Mouse (Mus musculus) olfactory bulb, adult 2 months (tissue): ENCODE measurements around the gene Bclaf3. TPM values are rescaled to one million over a fixed set of nuclear protein-coding genes. Genes with fewer than 3 reads are reported as not detected.
"Not testable (repeated sequence)": the region's sequence is repeated elsewhere in the genome, so short reads cannot be mapped to it uniquely, and the experiment has no call there.

ENCODE experiments used
- H3K27ac ChIP-seq: fragments of 200-500 bp; 2 replicates; pipeline ENCODE4 v1.5.1; 2012; ENCODE audit warnings: low read depth, low read length; ENCODE audit not compliant: insufficient read depth
- H3K4me1 ChIP-seq: fragments of 200-500 bp; 2 replicates; pipeline ENCODE4 v1.6.1; 2012; ENCODE audit warnings: low read length; ENCODE audit not compliant: control insufficient read depth, insufficient read depth
- H3K4me3 ChIP-seq: fragments of 200-500 bp; 2 replicates; pipeline ENCODE4 v1.5.1; 2012; ENCODE audit warnings: mild to moderate bottlenecking, low read depth, low read length, moderate library complexity; ENCODE audit not compliant: insufficient read depth
- CTCF ChIP-seq: fragments of 200-500 bp; IDR thresholded peaks from 2 replicates; pipeline ENCODE4 v1.5.1; 2012; ENCODE audit warnings: low read depth, mild to moderate bottlenecking, low read length, moderate library complexity; ENCODE audit not compliant: insufficient read depth
- POLR2A ChIP-seq: fragments of 200-500 bp; IDR thresholded peaks from 2 replicates; pipeline ENCODE4 v1.6.1; 2012; ENCODE audit warnings: mild to moderate bottlenecking, low read depth, low read length, moderate library complexity; ENCODE audit not compliant: insufficient read depth
- WGBS: fragments of 180-500 bp; shearing (Covaris S2); methylation state at CpG from one replicate; pipeline ENCODE4 v1.1.7; 2018; 5-methylcytosine and 5-hydroxymethylcytosine counted together
- polyA plus RNA-seq: library from polyadenylated mRNA; stranded (reverse); fragments of >200 nt; gene quantifications from 2 replicates; pipeline ENCODE4 v1.2.4, GENCODE M21; 2012; ENCODE audit warnings: low replicate concordance; ENCODE audit not compliant: missing spikeins, insufficient read depth, insufficient read length

Bclaf3 gene
- not detected in 2 replicates for polyA plus RNA-seq

GRCm38 (mm10) chrX:159526388-159526787 lies at the start of gene Bclaf3:
Bclaf3 (plus strand) TSS chrX:159526688.
- TF ChIP-seq POLR2A, result no peak
- TF ChIP-seq CTCF, result no peak
- 92% methylated on average over 6 of the region's 6 CpGs for WGBS
- no peak within 1 kb of the TSS for H3K27ac ChIP-seq
- H3K4me3 ChIP-seq, result no peak within 1 kb of the TSS
- no peaks in the 10 kb centered on the region for H3K4me1 ChIP-seq

- not testable (repeated sequence) for H3K4me1 ChIP-seq, H3K4me3 ChIP-seq, H3K27ac ChIP-seq
- 89% methylated on average over 4 of the region's 4 CpGs for WGBS
Observed at GRCm38 (mm10) chrX:159478243-159478940, 48.1 kb upstream of the Bclaf3 start.

GRCm38 (mm10) chrX:159484247-159484646 lies 42.2 kb upstream of the Bclaf3 start:
- WGBS, result 62% methylated on average over 1 of the region's 1 CpGs
- no peak overlapping the region for H3K4me3 ChIP-seq
- H3K27ac ChIP-seq, result no peak overlapping the region
- no peak for TF ChIP-seq POLR2A
- no peak for TF ChIP-seq CTCF
- no peaks in the 10 kb centered on the region for H3K4me1 ChIP-seq

GRCm38 (mm10) chrX:159503181-159503580 lies 23.3 kb upstream of the Bclaf3 start:
- WGBS, result 58% methylated on average over 2 of the region's 2 CpGs
- no peak overlapping the region for H3K4me3 ChIP-seq
- TF ChIP-seq CTCF, result no peak
- no peak for TF ChIP-seq POLR2A
- no peak overlapping the region for H3K27ac ChIP-seq
- H3K4me1 ChIP-seq, result no peaks in the 10 kb centered on the region

GRCm38 (mm10) chrX:159508331-159509036 lies 18.0 kb upstream of the Bclaf3 start:
- no peak overlapping the region for H3K27ac ChIP-seq
- 0 out of 2 replicates have a peak, but pooled peaks cover 4% of the 10 kb centered on the region for H3K4me1 ChIP-seq
- H3K4me3 ChIP-seq, result no peak overlapping the region
- WGBS, result 66% methylated on average over 19 of the region's 19 CpGs
- no peak for TF ChIP-seq CTCF
- no peak for TF ChIP-seq POLR2A

GRCm38 (mm10) chrX:159509042-159509441 lies 17.4 kb upstream of the Bclaf3 start:
- 55% methylated on average over 4 of the region's 4 CpGs for WGBS
- Histone ChIP-seq H3K27ac (no peak overlapping the region), H3K4me1 (0 out of 2 replicates have a peak, but pooled peaks cover 4% of the 10 kb centered on the region), H3K4me3 (no peak overlapping the region)
- TF ChIP-seq CTCF, result no peak
- no peak for TF ChIP-seq POLR2A

GRCm38 (mm10) chrX:159509847-159510715 lies 16.4 kb upstream of the Bclaf3 start:
- Histone ChIP-seq H3K4me3 (no peak overlapping the region), H3K4me1 (0 out of 2 replicates have a peak, but pooled peaks cover 4% of the 10 kb centered on the region), H3K27ac (no peak overlapping the region)
- TF ChIP-seq CTCF (no peak), POLR2A (no peak)
- 84% methylated on average over 19 of the region's 19 CpGs for WGBS

GRCm38 (mm10) chrX:159510716-159511051 lies 15.8 kb upstream of the Bclaf3 start:
- H3K4me3 ChIP-seq, result no peak overlapping the region
- no peak for TF ChIP-seq POLR2A
- no peak for TF ChIP-seq CTCF
- 0 out of 2 replicates have a peak, but pooled peaks cover 4% of the 10 kb centered on the region for H3K4me1 ChIP-seq
- WGBS, result 78% methylated on average over 9 of the region's 9 CpGs
- no peak overlapping the region for H3K27ac ChIP-seq

GRCm38 (mm10) chrX:159515599-159515998 lies 10.9 kb upstream of the Bclaf3 start:
- TF ChIP-seq CTCF (no peak), POLR2A (no peak)
- Histone ChIP-seq H3K4me3 (no peak overlapping the region), H3K27ac (no peak overlapping the region), H3K4me1 (no peaks in the 10 kb centered on the region)
- 85% methylated on average over 6 of the region's 6 CpGs for WGBS
